Mouse (Mus musculus) C2C12 (cell line): Measurements from ENCODE around the gene Cacna1b.

ENCODE experiments used
- CTCF ChIP-seq: IDR thresholded peaks from one replicate; pipeline ENCODE4 v1.5.1; 2011; ENCODE audit not compliant: control insufficient read depth, insufficient read depth, insufficient read length
- MAX ChIP-seq: IDR thresholded peaks from one replicate; pipeline ENCODE4 v1.6.1; 2011; ENCODE audit warnings: mild to moderate bottlenecking, control low read depth
- USF1 ChIP-seq: IDR thresholded peaks from one replicate; pipeline ENCODE4 v1.6.1; 2011; ENCODE audit warnings: low read depth, mild to moderate bottlenecking, control low read depth, moderate library complexity

- TF ChIP-seq CTCF (no peak), MAX (no peak), USF1 (no peak)
These were observed 34.0 kb upstream of the Cacna1b start for GRCm38 (mm10) chr2:24796833-24797457.
